Mouse (Mus musculus) MEL (cell line): ENCODE measurements at regions not wholly inside any gene's neighbourhood (a gene's known extent, or its start where the extent isn't known, plus 50 kb on each side); places are given as distances from the start of the nearest gene placed in this dataset.

Source experiments
- DNase-seq: peaks from one replicate; pipeline ENCODE4 v3.0.0; 2011; ENCODE audit warnings: low read depth, low spot score
- H3K27ac ChIP-seq: 2 replicates; pipeline ENCODE4 v1.5.1; 2012; ENCODE audit warnings: low read depth, mild to moderate bottlenecking, control low read depth, low read length, moderate library complexity; ENCODE audit not compliant: control insufficient read depth
- H3K27me3 ChIP-seq, 2 experiments: fragments of 150-350 bp in 1 of 2; sonication (generic) in 1 of 2; 2 replicates each; pipeline ENCODE4 v1.6.1; 2012; ENCODE audit warnings: low read length in 2 of 2, mild to moderate bottlenecking in 2 of 2, improper control_type of control experiment in 1 of 2, moderate library complexity in 1 of 2; ENCODE audit not compliant: insufficient read depth in 2 of 2, control insufficient read depth in 1 of 2
- H3K36me3 ChIP-seq, 2 experiments: 2 replicates each; pipeline ENCODE4 v1.6.1; 2012 to 2014; ENCODE audit warnings: low read length in 2 of 2, improper control_type of control experiment in 1 of 2, inconsistent platforms in 1 of 2, mild to moderate bottlenecking in 1 of 2; ENCODE audit not compliant: insufficient read depth in 2 of 2, control insufficient read depth in 1 of 2
- H3K4me1 ChIP-seq, 2 experiments: fragments of 150-350 bp in 1 of 2; sonication (generic) in 1 of 2; 2 replicates each; pipeline ENCODE4 v1.6.1; 2012; ENCODE audit warnings: low read length in 2 of 2, improper control_type of control experiment in 1 of 2, mild to moderate bottlenecking in 1 of 2; ENCODE audit not compliant: insufficient read depth in 2 of 2, control insufficient read depth in 1 of 2
- H3K4me3 ChIP-seq, 2 experiments: fragments of 150-350 bp in 1 of 2; sonication (generic) in 1 of 2; 2 replicates each; pipeline ENCODE4 v1.5.1; 2012; ENCODE audit warnings: low read depth in 2 of 2, low read length in 2 of 2, mild to moderate bottlenecking in 2 of 2, moderate library complexity in 2 of 2, control low read depth in 1 of 2, improper control_type of control experiment in 1 of 2; ENCODE audit not compliant: control insufficient read depth in 1 of 2, insufficient read depth in 1 of 2
- H3K79me2 ChIP-seq: 2 replicates; pipeline ENCODE4 v1.6.1; 2012; ENCODE audit warnings: mild to moderate bottlenecking, low read length, moderate library complexity; ENCODE audit not compliant: control insufficient read depth, poor library complexity, insufficient read depth
- H3K9ac ChIP-seq: 2 replicates; pipeline ENCODE4 v1.6.1; 2012; ENCODE audit warnings: low read depth, mild to moderate bottlenecking, control low read depth, low read length, moderate library complexity; ENCODE audit not compliant: control insufficient read depth, poor library complexity, severe bottlenecking
- H3K9me3 ChIP-seq: fragments of 150-350 bp; sonication (generic); replicated peaks from 2 replicates; pipeline ENCODE4 v1.6.1; 2012; ENCODE audit warnings: mild to moderate bottlenecking, low read length, improper control_type of control experiment, moderate library complexity; ENCODE audit not compliant: insufficient read depth
- ELF1 ChIP-seq: IDR thresholded peaks from 2 replicates; pipeline ENCODE4 v1.6.1; 2014; ENCODE audit warnings: low read depth, mild to moderate bottlenecking, inconsistent platforms, low read length, improper control_type of control experiment, moderate library complexity
- GATA1 ChIP-seq: IDR thresholded peaks from 2 replicates; pipeline ENCODE4 v1.6.1; 2011; ENCODE audit warnings: low read depth, low read length, improper control_type of control experiment
- JUND ChIP-seq: IDR thresholded peaks from 2 replicates; pipeline ENCODE4 v1.6.1; 2011; ENCODE audit warnings: low read depth, mild to moderate bottlenecking, improper control_type of control experiment, low read length
- NELFE ChIP-seq: IDR thresholded peaks from 2 replicates; pipeline ENCODE4 v1.6.1; 2011; ENCODE audit warnings: low read depth, low read length, improper control_type of control experiment
- NRF1 ChIP-seq: IDR thresholded peaks from 2 replicates; pipeline ENCODE4 v1.6.1; 2014; ENCODE audit warnings: low read depth, mild to moderate bottlenecking, inconsistent platforms, low read length, improper control_type of control experiment, moderate library complexity; ENCODE audit not compliant: poor library complexity, insufficient read depth, severe bottlenecking
- POLR2A ChIP-seq, 2 experiments: IDR thresholded peaks; 2 replicates each; pipeline ENCODE4 v1.6.1; 2011 to 2012; ENCODE audit warnings: low read length in 2 of 2, mild to moderate bottlenecking in 2 of 2, control low read depth in 1 of 2, improper control_type of control experiment in 1 of 2, low read depth in 1 of 2, moderate library complexity in 1 of 2; ENCODE audit not compliant: control insufficient read depth in 1 of 2, insufficient read depth in 1 of 2, poor library complexity in 1 of 2
- POLR2AphosphoS5 ChIP-seq: IDR thresholded peaks from 2 replicates; pipeline ENCODE4 v1.6.1; 2012; ENCODE audit warnings: low read depth, borderline replicate concordance, mild to moderate bottlenecking, inconsistent platforms, low read length, moderate library complexity, mixed read lengths
- RCOR1 ChIP-seq: IDR thresholded peaks from 2 replicates; pipeline ENCODE4 v1.6.1; 2012; ENCODE audit warnings: low read depth, mild to moderate bottlenecking, inconsistent platforms, low read length, improper control_type of control experiment
- SMC3 ChIP-seq: IDR thresholded peaks from 2 replicates; pipeline ENCODE4 v1.6.1; 2011; ENCODE audit warnings: low read depth, low read length, improper control_type of control experiment
- TBP ChIP-seq: IDR thresholded peaks from 2 replicates; pipeline ENCODE4 v1.8.0; 2011; ENCODE audit warnings: low read depth, low read length, improper control_type of control experiment
- UBTF ChIP-seq: IDR thresholded peaks from 2 replicates; pipeline ENCODE4 v1.6.1; 2012; ENCODE audit warnings: low read depth, mild to moderate bottlenecking, inconsistent platforms, low read length, improper control_type of control experiment, moderate library complexity, borderline replicate concordance; ENCODE audit not compliant: insufficient read depth
- USF1 ChIP-seq: IDR thresholded peaks from 2 replicates; pipeline ENCODE4 v1.6.1; 2014; ENCODE audit warnings: low read depth, mild to moderate bottlenecking, inconsistent platforms, low read length, improper control_type of control experiment, moderate library complexity
- USF2 ChIP-seq, 2 experiments: IDR thresholded peaks; 2 replicates each; pipeline ENCODE4 v1.6.1; 2011 to 2012; ENCODE audit warnings: improper control_type of control experiment in 2 of 2, low read length in 2 of 2, borderline replicate concordance in 1 of 2, inconsistent platforms in 1 of 2, low read depth in 1 of 2, mild to moderate bottlenecking in 1 of 2; ENCODE audit not compliant: insufficient read depth in 1 of 2
- ZKSCAN1 ChIP-seq: IDR thresholded peaks from 2 replicates; pipeline ENCODE4 v1.6.1; 2012; ENCODE audit warnings: low read depth, mild to moderate bottlenecking, inconsistent platforms, low read length, improper control_type of control experiment, moderate library complexity
- ZMIZ1 ChIP-seq: IDR thresholded peaks from 2 replicates; pipeline ENCODE4 v1.6.1; 2012; ENCODE audit warnings: low read depth, mild to moderate bottlenecking, inconsistent platforms, low read length, improper control_type of control experiment, moderate library complexity
- ZNF384 ChIP-seq: IDR thresholded peaks from 2 replicates; pipeline ENCODE4 v1.6.1; 2012; ENCODE audit warnings: low read depth, mild to moderate bottlenecking, inconsistent platforms, low read length, improper control_type of control experiment

- Histone ChIP-seq H3K4me3 (no peak overlapping the region), H3K27ac (no peak overlapping the region), H3K27me3 (peaks cover 0 to 2% of the 10 kb centered on the region in 2 experiments; a peak in 1 of 4 replicates), H3K79me2 (no peaks in the 10 kb centered on the region), H3K4me1 (no peaks in the 10 kb centered on the region), H3K9me3 (no peaks in the 10 kb centered on the region), H3K9ac (no peak overlapping the region), H3K36me3 (no peaks in the 10 kb centered on the region)
- TF ChIP-seq ZKSCAN1 (no peak), JUND (no peak), SMC3 (no peak), USF2 (IDR thresholded peaks at IDR 0.05; ENCODE audit: borderline replicate concordance in 1 of 2, insufficient read depth in 1 of 2, low read depth in 1 of 2, low read length in 2 of 2) (no peak), NELFE (no peak), NRF1 (no peak), ZMIZ1 (no peak), UBTF (no peak), POLR2AphosphoS5 (no peak)
- no peak for DNase-seq
Measured at GRCm38 (mm10) chr12:70544326-70544725, 91.4 kb downstream of the Tmx1 start.

DNA sequence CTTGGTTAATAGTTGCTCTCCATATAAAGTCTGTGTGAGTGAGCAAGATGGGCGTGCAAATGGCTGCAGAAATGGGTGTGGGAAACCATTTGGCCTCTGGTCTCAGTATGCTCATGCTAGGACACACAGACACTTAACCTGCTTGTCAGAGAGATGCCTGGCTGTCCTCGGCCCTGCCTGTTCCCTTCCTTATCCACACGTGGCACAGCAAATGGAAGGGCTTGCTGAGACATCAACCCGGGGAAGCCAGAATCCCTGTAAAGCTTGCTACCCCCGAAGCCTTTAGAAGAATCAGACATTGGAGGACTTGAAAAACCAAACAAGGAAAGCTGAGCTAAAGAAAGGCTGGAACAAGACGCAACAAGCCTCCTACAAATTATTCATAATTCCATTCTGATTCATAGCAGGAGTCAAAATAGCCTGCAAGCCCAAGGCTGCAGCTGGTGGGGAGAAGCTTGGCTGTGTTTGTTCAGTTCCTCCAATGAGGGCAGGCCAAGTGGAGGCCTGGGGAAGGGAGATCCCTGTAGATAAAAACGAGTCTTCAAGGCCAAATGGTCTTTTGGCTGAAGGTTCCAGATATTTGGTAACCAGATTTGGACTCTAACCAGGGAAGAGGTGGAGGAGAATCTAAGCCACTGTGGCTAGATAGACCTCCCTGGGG is 92.1 kb downstream of the Tmx1 start:
- DNase-seq: no peak
- Histone ChIP-seq H3K36me3 (no peaks in the 10 kb centered on the region), H3K4me1 (no peaks in the 10 kb centered on the region), H3K27me3 (peaks cover 0 to 2% of the 10 kb centered on the region in 2 experiments; a peak in 1 of 4 replicates), H3K4me3 (no peak overlapping the region), H3K27ac (no peak overlapping the region), H3K9me3 (no peaks in the 10 kb centered on the region), H3K79me2 (no peaks in the 10 kb centered on the region), H3K9ac (no peak overlapping the region)
- no peak for TF ChIP-seq GATA1
- no peak for TF ChIP-seq POLR2A (IDR thresholded peaks at IDR 0.05; ENCODE audit: control insufficient read depth in 1 of 2, insufficient read depth in 1 of 2, low read depth in 1 of 2, low read length in 2 of 2, poor library complexity in 1 of 2)
- TF ChIP-seq ZNF384: no peak
- no peak for TF ChIP-seq USF1
- TF ChIP-seq RCOR1: no peak
- TF ChIP-seq TBP: no peak
- no peak for TF ChIP-seq JUND
- no peak for TF ChIP-seq ELF1
